Comparison of ENCODE assay signal across 1 mouse cellular context in the genomic region with DNA sequence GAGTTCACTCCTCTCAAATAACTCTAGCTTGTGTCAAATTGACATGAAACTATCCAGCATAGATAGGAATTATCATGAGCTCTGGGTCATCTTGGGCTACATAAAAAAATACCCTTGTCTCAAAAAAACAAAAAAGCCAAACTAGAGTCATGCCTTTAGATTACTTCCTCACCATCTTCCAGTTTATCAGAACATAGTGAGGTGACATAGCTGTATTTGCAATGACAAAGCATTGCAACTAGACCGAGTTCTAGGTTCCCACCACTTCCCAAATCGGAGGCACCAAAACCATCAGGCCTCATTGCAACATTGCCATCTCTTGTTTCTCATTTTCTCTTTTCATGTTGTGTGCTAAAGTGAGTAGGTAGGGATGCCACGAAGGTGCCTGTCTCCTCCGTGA.
TF ChIP-seq lines count a peak whose summit lies in the region.

No protein-coding gene starts in this region.

TF ChIP-seq in MEL, 35 proteins besides CTCF, POLR2A, EP300 and RAD21 (continued from another document):
- TF ChIP-seq ZMIZ1 (IDR thresholded peaks at IDR 0.05; ENCODE audit: low read depth, low read length) (no peak), JUND (IDR thresholded peaks at IDR 0.05; ENCODE audit: low read depth, low read length) (no peak), POLR2AphosphoS2 (IDR thresholded peaks at IDR 0.05; ENCODE audit: low read length) (no peak), MYC (IDR thresholded peaks at IDR 0.05; ENCODE audit: low read depth, low read length) (no peak), MAZ (IDR thresholded peaks at IDR 0.05; ENCODE audit: low read depth, low read length) (no peak), USF1 (IDR thresholded peaks at IDR 0.05; ENCODE audit: low read depth, low read length) (no peak), KAT2A (conservative IDR thresholded peaks at IDR 0.05; ENCODE audit: low read depth, low read length) (no peak)
